27 mouse cellular contexts compared by ENCODE assay signal in genomic region chr11:33398701-33399100, GRCm38 (mm10).
DNase-seq lines count a peak whose midpoint lies in the region; ATAC-seq and TF ChIP-seq lines count a peak whose summit lies in the region.
"Had no signal": no experiment of that assay in that cellular context is flagged by ENCODE, and none has a peak within 500 bp of the region (broad histone marks: within the 10 kb centered on the region; RNA-seq: fewer than 3 reads in every experiment).

No protein-coding gene starts in this region.

- no peak overlapping the region for H3K4me3 ChIP-seq in liver, adult 2 months (ENCODE audit: insufficient read depth, low read depth, low read length)
- no peak overlapping the region for H3K4me3 ChIP-seq in liver, embryonic 11.5 days (ENCODE audit: low read depth, low read length)
- H3K4me3 ChIP-seq: embryonic facial prominence, embryonic 15.5 days; heart, embryonic 15.5 days; hindbrain, embryonic 15.5 days; layer of hippocampus, adult 2 months; limb, embryonic 12.5 days; myocyte had no signal

- ATAC-seq in liver, embryonic 11.5 days (replicated peaks; ENCODE audit: low FRiP score), result no peak
- no peak for ATAC-seq in erythroid progenitor cell, adult 5-6 weeks (replicated peaks; ENCODE audit: low FRiP score, poor library complexity, severe bottlenecking)
- ATAC-seq: activated CD4-positive, CD25-positive, alpha-beta regulatory T cell, adult 4 months; intestine, embryonic 16.5 days; midbrain, embryonic 16.5 days had no signal

- 25% methylated on average over 3 of the region's 3 CpGs for WGBS in liver, adult 2 months
- WGBS in liver, embryonic 11.5 days, result 80% methylated on average over 3 of the region's 3 CpGs

- peak; percentile 88 for DNase-seq in liver, adult 2 months (ENCODE audit: extremely low read depth, low read depth, low spot score)
- DNase-seq in liver, embryonic 11.5 days (ENCODE audit: low spot score), result no peak
- DNase-seq in adipocyte (ENCODE audit: low spot score), result peak; percentile 16
- DNase-seq in adrenal gland, postnatal 36 days, result peak; percentile 28 to 33
- peak; percentile 6 for DNase-seq in lung, postnatal 14 days
- DNase-seq in spleen, adult 12 weeks (ENCODE audit: low spot score), result no peak
- DNase-seq in right cerebral cortex, adult 18-20 months, result no peak
- DNase-seq: cerebellum, adult 8-10 months; cerebellum, postnatal 36 days; embryo, embryonic 11 days; gastrocnemius, postnatal 36 days; kidney, adult 9 months; kidney, postnatal 25 days; layer of hippocampus, postnatal 36 days; spleen, adult 18-20 months; thymus, postnatal 14 days had no signal

- H3K36me3 ChIP-seq in liver, adult 2 months (ENCODE audit: control insufficient read depth, insufficient read depth, low read length), result no peaks in the 10 kb centered on the region
- no peaks in the 10 kb centered on the region for H3K36me3 ChIP-seq in liver, embryonic 11.5 days (ENCODE audit: control insufficient read depth, insufficient read depth, low read length)
- H3K36me3 ChIP-seq: embryonic facial prominence, embryonic 15.5 days; heart, embryonic 15.5 days; hindbrain, embryonic 15.5 days; limb, embryonic 12.5 days had no signal

- TF ChIP-seq POLR2A in liver, adult 2 months (IDR thresholded peaks at IDR 0.05; ENCODE audit: extremely low read depth, insufficient read depth, low read length), result no peak

- no peaks in the 10 kb centered on the region for H3K27me3 ChIP-seq in liver, adult 2 months (ENCODE audit: control insufficient read depth, insufficient read depth, low read length)
- no peaks in the 10 kb centered on the region for H3K27me3 ChIP-seq in liver, embryonic 11.5 days (replicated peaks; ENCODE audit: control insufficient read depth, insufficient read depth, low read length)
- H3K27me3 ChIP-seq: embryonic facial prominence, embryonic 15.5 days; heart, embryonic 15.5 days; hindbrain, embryonic 15.5 days; limb, embryonic 12.5 days had no signal

- no peaks in the 10 kb centered on the region for H3K9me3 ChIP-seq in liver, embryonic 11.5 days (ENCODE audit: control insufficient read depth, low read length)
- H3K9me3 ChIP-seq: embryonic facial prominence, embryonic 15.5 days; heart, embryonic 15.5 days; hindbrain, embryonic 15.5 days; limb, embryonic 12.5 days had no signal

- no peak overlapping the region for H3K9ac ChIP-seq in liver, adult 2 months (ENCODE audit: low read depth, low read length)
- no peak overlapping the region for H3K9ac ChIP-seq in liver, embryonic 11.5 days (ENCODE audit: low read depth, low read length)
- H3K9ac ChIP-seq: embryonic facial prominence, embryonic 15.5 days; heart, embryonic 15.5 days; hindbrain, embryonic 15.5 days; limb, embryonic 12.5 days; liver, embryonic 14.5 days had no signal

- TF ChIP-seq CTCF in liver, adult 2 months (IDR thresholded peaks at IDR 0.05; ENCODE audit: low read depth, low read length), result no peak

- no peak overlapping the region for H3K27ac ChIP-seq in liver, adult 2 months (replicated peaks; ENCODE audit: insufficient read depth, low read depth, low read length)
- no peak overlapping the region for H3K27ac ChIP-seq in liver, embryonic 11.5 days (ENCODE audit: low read depth, low read length)
- H3K27ac ChIP-seq: embryonic facial prominence, embryonic 15.5 days; heart, embryonic 15.5 days; hindbrain, embryonic 15.5 days; layer of hippocampus, adult 2 months; limb, embryonic 12.5 days; liver, embryonic 14.5 days had no signal

- peaks cover 5% of the 10 kb centered on the region for H3K4me1 ChIP-seq in liver, adult 2 months (ENCODE audit: control insufficient read depth, insufficient read depth, low read length)
- H3K4me1 ChIP-seq in liver, embryonic 11.5 days (replicated peaks; ENCODE audit: control insufficient read depth, insufficient read depth, low read length), result no peaks in the 10 kb centered on the region
- H3K4me1 ChIP-seq: embryonic facial prominence, embryonic 15.5 days; heart, embryonic 15.5 days; limb, embryonic 12.5 days had no signal

- no peak overlapping the region for H3K4me2 ChIP-seq in liver, embryonic 11.5 days
- H3K4me2 ChIP-seq: embryonic facial prominence, embryonic 15.5 days; heart, embryonic 15.5 days; hindbrain, embryonic 15.5 days; limb, embryonic 12.5 days had no signal

- no peaks in the 10 kb centered on the region for H3K79me2 ChIP-seq in liver, adult 2 months (ENCODE audit: control insufficient read depth, insufficient read depth, low read length)

Comparison
In these comparisons a context has a peak if more than half of its experiments do, and no peak if none do; other contexts are left out.
1. DNase-seq: peak in liver, adult 2 months (single experiment), adipocyte (single experiment), adrenal gland, postnatal 36 days (2 of 2) and lung, postnatal 14 days (single experiment); none in liver, embryonic 11.5 days (single experiment), spleen, adult 12 weeks (single experiment) and right cerebral cortex, adult 18-20 months (single experiment).